Mouse (Mus musculus): ENCODE results near the gene Myo7a. TPM values are rescaled to one million over a fixed set of nuclear protein-coding genes. Genes with fewer than 3 reads are reported as not detected.

Myo7a gene
- total and polyA plus RNA-seq, 3 experiments = 11.3 to 28.0 (median 12.9) TPM

DNA sequence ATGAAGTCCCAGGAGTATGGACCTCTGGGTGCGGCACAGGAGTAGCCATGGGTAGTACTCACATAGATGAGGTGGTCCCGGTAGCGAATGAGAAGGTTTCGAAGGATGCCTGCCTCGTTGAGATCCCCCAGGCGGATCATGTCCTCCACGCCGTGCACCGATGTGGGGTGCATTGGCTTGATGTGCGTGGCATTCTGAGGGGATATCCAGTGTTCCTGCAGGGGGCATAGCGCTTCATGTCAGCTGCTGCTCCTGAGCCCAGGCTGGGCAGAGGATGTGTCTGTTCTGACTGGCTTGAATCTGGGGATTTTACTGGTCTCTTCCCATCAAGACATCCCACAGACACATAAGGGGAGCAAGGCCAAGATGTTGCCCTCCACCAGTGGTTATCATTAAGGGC is 16.8 kb downstream of the Myo7a start:
- no peak for TF ChIP-seq ETS1 (conservative IDR thresholded peaks at IDR 0.05; ENCODE audit: low read depth, low read length)
- TF ChIP-seq BHLHE40 (IDR thresholded peaks at IDR 0.05; ENCODE audit: low read depth, low read length) = no peak
- TF ChIP-seq CTCF (conservative IDR thresholded peaks at IDR 0.05 in 1 of 2, IDR thresholded peaks at IDR 0.05 in 1 of 2; ENCODE audit: low read depth in 2 of 2, low read length in 2 of 2) = no peak
- no peak for TF ChIP-seq POLR2A (IDR thresholded peaks at IDR 0.05; ENCODE audit: low read depth, low read length)
- TF ChIP-seq ZKSCAN1 (IDR thresholded peaks at IDR 0.05; ENCODE audit: borderline replicate concordance, low read depth, low read length) = no peak
- no peak for TF ChIP-seq SMC3 (IDR thresholded peaks at IDR 0.05; ENCODE audit: low read depth, low read length)
- H3K9ac ChIP-seq (ENCODE audit: insufficient read depth, low read depth) = peak overlapping the region; percentile 46; the same call in 1 of the 2 replicates
- in situ Hi-C loops (cut with MboI; ENCODE audit: low pct_ligation_motif_present, low pct_unique_long_range_greater_than_20kb, low sequenced_read_pairs) = no loop called here
- H3K4me3 ChIP-seq (replicated peaks in 1 of 3; ENCODE audit: low read depth in 2 of 3, low read length in 2 of 3, poor library complexity in 1 of 3) = peak overlapping the region in 1 of 3 experiments; percentile 49
- peaks cover 0 to 9% of the 10 kb centered on the region in 2 experiments for H3K36me3 ChIP-seq (replicated peaks in 1 of 2; ENCODE audit: control insufficient read depth in 1 of 2, insufficient read depth in 1 of 2, low read length in 1 of 2)
- H3K79me2 ChIP-seq (replicated peaks; ENCODE audit: control insufficient read depth, extremely low read depth, insufficient read depth, poor library complexity, severe bottlenecking) = no peaks in the 10 kb centered on the region
- H3K4me2 ChIP-seq (ENCODE audit: insufficient read depth, low read depth, poor library complexity, severe bottlenecking) = no peak overlapping the region; the same call in 1 of the 2 replicates
- peaks cover 6 to 16% of the 10 kb centered on the region in 2 experiments for H3K4me1 ChIP-seq (ENCODE audit: control insufficient read depth in 1 of 2, insufficient read depth in 2 of 2)
- DNase-seq (ENCODE audit: extremely low read depth) = no peak
- no peaks in the 10 kb centered on the region for H3K27me3 ChIP-seq (replicated peaks)
- peaks cover 2% of the 10 kb centered on the region for H3K9me3 ChIP-seq (replicated peaks; ENCODE audit: low read length)
- H3K27ac ChIP-seq (ENCODE audit: insufficient read depth, low read depth) = no peak overlapping the region
- dilution Hi-C loops (cut with MboI; ENCODE audit: extremely low pct_ligation_motif_present, extremely low pct_unique_long_range_greater_than_20kb, low sequenced_read_pairs) = no loop called here

DNA sequence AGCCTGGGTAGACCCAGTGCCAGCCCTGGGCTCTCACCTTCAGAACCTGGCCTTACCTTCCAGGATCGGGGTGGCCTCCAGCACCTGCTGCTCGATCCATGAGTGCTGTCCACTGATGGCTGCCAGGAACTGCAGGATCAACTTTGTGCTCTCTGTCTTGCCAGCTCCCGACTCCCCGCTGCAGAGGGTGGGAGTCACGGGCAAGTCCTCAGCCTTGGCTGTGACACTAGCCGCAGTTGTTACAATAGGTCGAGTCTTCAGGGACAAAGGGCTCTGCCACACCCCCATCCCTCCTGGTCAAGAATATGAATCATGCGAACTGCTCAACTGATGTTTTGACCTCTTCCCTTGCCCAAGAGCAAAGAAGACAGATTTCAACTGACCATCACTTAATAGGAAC is 21.8 kb downstream of the Myo7a start:
- no peak for DNase-seq (ENCODE audit: extremely low read depth)
- in situ Hi-C loops (cut with MboI; ENCODE audit: low pct_ligation_motif_present, low pct_unique_long_range_greater_than_20kb, low sequenced_read_pairs) = no loop called here
- Histone ChIP-seq H3K79me2 (replicated peaks; ENCODE audit: control insufficient read depth, extremely low read depth, insufficient read depth, poor library complexity, severe bottlenecking) (no peaks in the 10 kb centered on the region), H3K36me3 (replicated peaks in 1 of 2; ENCODE audit: control insufficient read depth in 1 of 2, insufficient read depth in 1 of 2, low read length in 1 of 2) (peaks cover 3 to 40% of the 10 kb centered on the region in 2 experiments), H3K27me3 (replicated peaks) (no peaks in the 10 kb centered on the region), H3K4me2 (ENCODE audit: insufficient read depth, low read depth, poor library complexity, severe bottlenecking) (no peak overlapping the region), H3K9ac (ENCODE audit: insufficient read depth, low read depth) (no peak overlapping the region), H3K27ac (ENCODE audit: insufficient read depth, low read depth) (no peak overlapping the region), H3K9me3 (replicated peaks; ENCODE audit: low read length) (peaks cover 10% of the 10 kb centered on the region), H3K4me3 (replicated peaks in 1 of 3; ENCODE audit: low read depth in 2 of 3, low read length in 2 of 3, poor library complexity in 1 of 3) (no peak overlapping the region), H3K4me1 (ENCODE audit: control insufficient read depth in 1 of 2, insufficient read depth in 2 of 2) (peaks cover 6 to 7% of the 10 kb centered on the region in 2 experiments)
- TF ChIP-seq ETS1 (conservative IDR thresholded peaks at IDR 0.05; ENCODE audit: low read depth, low read length) (no peak), POLR2AphosphoS2 (IDR thresholded peaks at IDR 0.05; ENCODE audit: low read depth, low read length) (no peak), MAZ (IDR thresholded peaks at IDR 0.05; ENCODE audit: low read depth, low read length) (no peak), MYC (IDR thresholded peaks at IDR 0.05; ENCODE audit: low read depth, low read length) (no peak), BHLHE40 (IDR thresholded peaks at IDR 0.05; ENCODE audit: low read depth, low read length) (no peak), TBP (conservative IDR thresholded peaks at IDR 0.05; ENCODE audit: low read depth, low read length) (no peak), ZMIZ1 (IDR thresholded peaks at IDR 0.05; ENCODE audit: low read depth, low read length) (no peak), KAT2A (IDR thresholded peaks at IDR 0.05; ENCODE audit: insufficient replicate concordance, low read length) (no peak), HCFC1 (IDR thresholded peaks at IDR 0.05; ENCODE audit: low read depth, low read length) (no peak), ZKSCAN1 (IDR thresholded peaks at IDR 0.05; ENCODE audit: borderline replicate concordance, low read depth, low read length) (no peak)
- dilution Hi-C loops (cut with MboI; ENCODE audit: extremely low pct_ligation_motif_present, extremely low pct_unique_long_range_greater_than_20kb, low sequenced_read_pairs) = no loop called here

DNA sequence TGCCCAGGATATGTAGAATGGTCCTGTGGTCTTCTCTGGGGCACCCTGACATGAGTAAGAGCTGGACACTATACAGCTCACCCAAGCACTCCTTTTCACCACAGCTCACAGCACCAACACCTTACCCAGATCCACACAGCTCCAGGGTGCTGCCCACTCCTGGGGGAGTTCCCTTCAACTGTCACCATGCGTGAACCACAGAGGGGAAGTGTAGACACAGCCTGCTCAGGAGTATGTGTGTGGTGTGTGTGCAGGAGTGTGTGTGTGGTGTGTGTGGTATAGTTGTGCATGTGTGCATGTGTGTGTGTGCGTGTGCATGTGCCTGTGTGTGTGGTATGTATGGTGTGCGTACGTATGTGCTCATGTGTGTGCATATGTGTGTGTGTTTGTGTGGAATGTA is 23.5 kb downstream of the Myo7a start:
- Histone ChIP-seq H3K9ac (ENCODE audit: insufficient read depth, low read depth) (no peak overlapping the region), H3K4me3 (replicated peaks in 1 of 3; ENCODE audit: low read depth in 2 of 3, low read length in 2 of 3, poor library complexity in 1 of 3) (no peak overlapping the region), H3K4me1 (ENCODE audit: control insufficient read depth in 1 of 2, insufficient read depth in 2 of 2) (peaks cover 0 to 3% of the 10 kb centered on the region in 2 experiments; a peak in 1 of 4 replicates), H3K9me3 (replicated peaks; ENCODE audit: low read length) (peaks cover 10% of the 10 kb centered on the region), H3K79me2 (replicated peaks; ENCODE audit: control insufficient read depth, extremely low read depth, insufficient read depth, poor library complexity, severe bottlenecking) (no peaks in the 10 kb centered on the region), H3K27me3 (replicated peaks) (no peaks in the 10 kb centered on the region), H3K36me3 (replicated peaks in 1 of 2; ENCODE audit: control insufficient read depth in 1 of 2, insufficient read depth in 1 of 2, low read length in 1 of 2) (peaks cover 3 to 55% of the 10 kb centered on the region in 2 experiments), H3K4me2 (ENCODE audit: insufficient read depth, low read depth, poor library complexity, severe bottlenecking) (no peak overlapping the region), H3K27ac (ENCODE audit: insufficient read depth, low read depth) (no peak overlapping the region)
- in situ Hi-C loops (cut with MboI; ENCODE audit: low pct_ligation_motif_present, low pct_unique_long_range_greater_than_20kb, low sequenced_read_pairs) (no loop called here), dilution Hi-C loops (cut with MboI; ENCODE audit: extremely low pct_ligation_motif_present, extremely low pct_unique_long_range_greater_than_20kb, low sequenced_read_pairs) (no loop called here)
- DNase-seq (ENCODE audit: extremely low read depth) = no peak
- TF ChIP-seq ZMIZ1 (IDR thresholded peaks at IDR 0.05; ENCODE audit: low read depth, low read length) = no peak

Data from CH12.LX (cell line).